Mouse (Mus musculus) testis, adult 10 weeks (tissue): ENCODE results near the gene Stx17. TPM values are rescaled to one million over a fixed set of nuclear protein-coding genes. Genes with fewer than 3 reads are reported as not detected.

Experiments used
- polyA plus RNA-seq: library from polyadenylated mRNA; stranded (reverse); fragments of 350-450 nt; fragmentation: Illumina TruSeq; extraction: RNeasy Lipid Tissue Mini Kit (QIAGEN cat#74804); gene quantifications from one replicate; pipeline ENCODE4 v1.2.3, GENCODE M21; 2014; ENCODE audit warnings: low read depth, low replicate concordance

Stx17 gene
- 49.7 TPM for polyA plus RNA-seq

GRCm38 (mm10) chr4:48124773-48125469, at the start of gene Stx17:
TSS of gene Stx17 (plus strand) at chr4:48124915.

Other genes with a start within 250 kb of the Stx17 start
- gene Nr4a3, start 79.8 kb upstream of the Stx17 start, polyA plus RNA-seq, result 1.1 TPM
- gene Erp44, start 154.6 kb downstream of the Stx17 start, polyA plus RNA-seq, result 94.3 TPM
- 3.5 TPM for gene Invs, start 154.8 kb downstream of the Stx17 start, polyA plus RNA-seq